ENCODE assay signal across 8 mouse cellular contexts in the genomic region with DNA sequence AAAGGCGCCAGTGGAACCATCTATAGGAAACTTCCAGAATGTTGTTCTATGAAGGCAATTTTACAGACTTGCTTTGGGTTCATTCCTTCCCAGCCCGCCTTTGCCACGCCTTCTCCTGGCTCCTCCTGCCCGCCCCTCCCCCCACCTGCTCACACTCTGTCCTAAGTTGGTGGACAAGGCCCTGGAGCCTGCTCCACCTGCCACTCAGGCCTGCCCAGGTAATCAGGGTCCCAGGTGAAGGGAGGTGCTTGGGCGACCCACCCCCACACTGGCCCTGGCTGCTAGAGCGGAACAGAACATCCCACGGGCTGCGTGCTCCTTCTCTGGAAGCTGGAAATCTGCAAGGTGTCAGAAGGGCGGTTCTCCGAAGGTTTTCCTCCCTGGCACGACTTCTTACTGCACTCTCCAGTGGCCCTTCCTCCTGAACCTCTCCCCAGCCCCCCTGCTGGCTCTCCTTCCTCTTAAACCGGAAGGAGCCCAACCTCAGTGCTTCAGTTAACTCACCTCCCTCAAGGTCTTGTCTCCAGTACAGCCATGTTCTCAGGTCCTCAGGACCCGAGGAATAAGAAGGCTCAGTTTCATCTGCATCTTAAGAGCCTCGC. TPM values are rescaled to one million over a fixed set of nuclear protein-coding genes. Genes with fewer than 3 reads are reported as not detected.
DNase-seq lines count a peak whose midpoint lies in the region; ATAC-seq and TF ChIP-seq lines count a peak whose summit lies in the region.

No protein-coding gene starts in this region.

- no peak overlapping the region for H3K27ac ChIP-seq in liver, postnatal 0 days (ENCODE audit: low read depth)
- no peak overlapping the region for H3K27ac ChIP-seq in intestine, embryonic 14.5 days (ENCODE audit: low read depth)
- H3K27ac ChIP-seq in limb, embryonic 12.5 days: 0 out of 2 replicates have a peak overlapping the region, but pooled peaks have one; percentile 17
- no peak overlapping the region for H3K27ac ChIP-seq in stomach, embryonic 15.5 days
- no peak overlapping the region for H3K27ac ChIP-seq in hindbrain, postnatal 0 days
- no peak overlapping the region for H3K27ac ChIP-seq in layer of hippocampus, adult 2 months

- H3K9ac ChIP-seq in liver, postnatal 0 days (replicated peaks): no peak overlapping the region
- H3K9ac ChIP-seq in intestine, embryonic 14.5 days (ENCODE audit: low read length): no peak overlapping the region
- 0 out of 2 replicates have a peak overlapping the region, but pooled peaks have one; percentile 8 for H3K9ac ChIP-seq in limb, embryonic 12.5 days (replicated peaks)
- no peak overlapping the region for H3K9ac ChIP-seq in stomach, embryonic 15.5 days
- H3K9ac ChIP-seq in hindbrain, postnatal 0 days (replicated peaks; ENCODE audit: low read length): no peak overlapping the region

- H3K9me3 ChIP-seq in liver, postnatal 0 days (ENCODE audit: low read length): no peaks in the 10 kb centered on the region
- no peaks in the 10 kb centered on the region for H3K9me3 ChIP-seq in intestine, embryonic 14.5 days (ENCODE audit: control insufficient read depth, low read length)
- H3K9me3 ChIP-seq in limb, embryonic 12.5 days: no peaks in the 10 kb centered on the region
- no peaks in the 10 kb centered on the region for H3K9me3 ChIP-seq in stomach, embryonic 15.5 days
- H3K9me3 ChIP-seq in hindbrain, postnatal 0 days (ENCODE audit: low read length): no peaks in the 10 kb centered on the region

- no peak for ATAC-seq in liver, postnatal 0 days
- peak; percentile 69; the same call in 1 of the 2 replicates for ATAC-seq in intestine, embryonic 14.5 days (replicated peaks; ENCODE audit: low FRiP score, low TSS enrichment, low read depth)
- no peak for ATAC-seq in limb, embryonic 12.5 days (ENCODE audit: insufficient number of reproducible peaks, insufficient read depth, low FRiP score, low TSS enrichment, low read depth)
- peak; percentile 53 for ATAC-seq in stomach, embryonic 15.5 days (ENCODE audit: insufficient read depth, low FRiP score, low read depth)
- no peak for ATAC-seq in hindbrain, postnatal 0 days

- H3K4me3 ChIP-seq in liver, postnatal 0 days (ENCODE audit: low read depth, low read length): no peak overlapping the region
- no peak overlapping the region for H3K4me3 ChIP-seq in intestine, embryonic 14.5 days (ENCODE audit: low read depth, low read length)
- H3K4me3 ChIP-seq in limb, embryonic 12.5 days (replicated peaks): no peak overlapping the region
- no peak overlapping the region for H3K4me3 ChIP-seq in stomach, embryonic 15.5 days (replicated peaks)
- H3K4me3 ChIP-seq in hindbrain, postnatal 0 days (ENCODE audit: low read length): no peak overlapping the region
- no peak overlapping the region for H3K4me3 ChIP-seq in layer of hippocampus, adult 2 months

- DNase-seq in liver: peak; percentile 26
- DNase-seq in liver, postnatal 0 days: no peak
- peak; percentile 66 for DNase-seq in intestine, embryonic 14.5 days (ENCODE audit: low spot score)
- no peak for DNase-seq in left cerebral cortex, adult 8-10 months (ENCODE audit: low spot score in 2 of 2)
- no peak for DNase-seq in hindbrain, postnatal 0 days (ENCODE audit: low spot score)
- no peak for DNase-seq in layer of hippocampus, adult 2 months (ENCODE audit: low spot score in 2 of 2)

- H3K27me3 ChIP-seq in liver, postnatal 0 days (ENCODE audit: insufficient read depth, low read length): no peaks in the 10 kb centered on the region
- H3K27me3 ChIP-seq in intestine, embryonic 14.5 days (replicated peaks; ENCODE audit: control insufficient read depth, insufficient read depth, low read length): no peaks in the 10 kb centered on the region
- H3K27me3 ChIP-seq in limb, embryonic 12.5 days: no peaks in the 10 kb centered on the region
- no peaks in the 10 kb centered on the region for H3K27me3 ChIP-seq in stomach, embryonic 15.5 days (replicated peaks)
- H3K27me3 ChIP-seq in hindbrain, postnatal 0 days (ENCODE audit: insufficient read depth, low read length): no peaks in the 10 kb centered on the region

- no peak for TF ChIP-seq CTCF in liver, postnatal 0 days (IDR thresholded peaks at IDR 0.05; ENCODE audit: low read depth)
- TF ChIP-seq CTCF in hindbrain, postnatal 0 days (IDR thresholded peaks at IDR 0.05; ENCODE audit: low read depth): no peak
- TF ChIP-seq CTCF in layer of hippocampus, adult 2 months (conservative IDR thresholded peaks at IDR 0.05): no peak

- no peak for TF ChIP-seq EP300 in liver, postnatal 0 days (IDR thresholded peaks at IDR 0.05; ENCODE audit: low read depth)

- H3K4me2 ChIP-seq in liver, postnatal 0 days (ENCODE audit: low read depth, low read length): no peak overlapping the region
- H3K4me2 ChIP-seq in intestine, embryonic 14.5 days (ENCODE audit: low read length): no peak overlapping the region
- peak overlapping the region; percentile 27 for H3K4me2 ChIP-seq in limb, embryonic 12.5 days
- peak overlapping the region; percentile 12; the same call in 1 of the 2 replicates for H3K4me2 ChIP-seq in stomach, embryonic 15.5 days
- no peak overlapping the region for H3K4me2 ChIP-seq in hindbrain, postnatal 0 days (ENCODE audit: low read depth, low read length)

- H3K36me3 ChIP-seq in liver, postnatal 0 days (replicated peaks; ENCODE audit: insufficient read depth, low read length): no peaks in the 10 kb centered on the region
- H3K36me3 ChIP-seq in intestine, embryonic 14.5 days (ENCODE audit: control insufficient read depth, insufficient read depth, low read length): no peaks in the 10 kb centered on the region
- H3K36me3 ChIP-seq in limb, embryonic 12.5 days: no peaks in the 10 kb centered on the region
- H3K36me3 ChIP-seq in stomach, embryonic 15.5 days: no peaks in the 10 kb centered on the region
- H3K36me3 ChIP-seq in hindbrain, postnatal 0 days (ENCODE audit: insufficient read depth, low read length): no peaks in the 10 kb centered on the region

- peaks cover 5% of the 10 kb centered on the region; the same call in 1 of the 2 replicates for H3K4me1 ChIP-seq in liver, postnatal 0 days (ENCODE audit: insufficient read depth)
- peaks cover 3% of the 10 kb centered on the region; the same call in 1 of the 2 replicates for H3K4me1 ChIP-seq in intestine, embryonic 14.5 days (replicated peaks; ENCODE audit: control insufficient read depth, insufficient read depth, low read length)
- H3K4me1 ChIP-seq in limb, embryonic 12.5 days (replicated peaks): peaks cover 14% of the 10 kb centered on the region
- no peaks in the 10 kb centered on the region; the same call in 1 of the 2 replicates for H3K4me1 ChIP-seq in stomach, embryonic 15.5 days
- H3K4me1 ChIP-seq in hindbrain, postnatal 0 days (ENCODE audit: insufficient read depth, low read length): no peaks in the 10 kb centered on the region

- 33% methylated on average over 14 of the region's 14 CpGs for WGBS in liver, postnatal 0 days (ENCODE audit: insufficient replicate concordance)
- WGBS in intestine, embryonic 14.5 days: 25% methylated on average over 14 of the region's 14 CpGs
- WGBS in limb, embryonic 12.5 days: 30% methylated on average over 14 of the region's 14 CpGs
- WGBS in stomach, embryonic 15.5 days: 31% methylated on average over 14 of the region's 14 CpGs
- 45% methylated on average over 14 of the region's 14 CpGs for WGBS in hindbrain, postnatal 0 days

RNA-seq across cellular contexts. Expression of a gene that starts 18.7 kb away (rescaled TPM):
- polyA plus RNA-seq in liver, postnatal 0 days (2015; fragmentation: Nextera tagmentation; extraction: Ambion mirVana): 8.9 and 11.6 TPM in 2 replicates
- 2.9 and 3.4 TPM in 2 replicates for polyA plus RNA-seq in intestine, embryonic 14.5 days (2014; fragmentation: Nextera tagmentation; extraction: Ambion mirVana)
- 1.6 and 2.2 TPM in 2 replicates for polyA plus RNA-seq in limb, embryonic 12.5 days (2016; fragmentation: Nextera tagmentation; extraction: Ambion mirVana)
- 4.7 and 5.7 TPM in 2 replicates for polyA plus RNA-seq in stomach, embryonic 15.5 days (2015; fragmentation: Nextera tagmentation; extraction: Ambion mirVana)
- total RNA-seq in left cerebral cortex, adult 8-10 months (2022): 10 to 100 TPM in 1 of 4 experiments, 1 to 10 TPM in 3; 8.6 to 11.2 (median 9.2) TPM
- 6.2 and 6.5 TPM in 2 replicates for total RNA-seq in hindbrain, postnatal 0 days (2014; rRNA removed)
- polyA plus RNA-seq in hindbrain, postnatal 0 days (2015; fragmentation: Nextera tagmentation; extraction: Ambion mirVana): 6.1 and 6.4 TPM in 2 replicates
- 1 to 10 TPM; 7.7 to 8.0 TPM for total RNA-seq in layer of hippocampus, adult 2 months (2021)

RNA-seq across cellular contexts. Expression of a gene that starts 43.8 kb away (rescaled TPM):
- polyA plus RNA-seq in liver, postnatal 0 days (2015; fragmentation: Nextera tagmentation; extraction: Ambion mirVana): 1.2 and 1.6 TPM in 2 replicates
- polyA plus RNA-seq in intestine, embryonic 14.5 days (2014; fragmentation: Nextera tagmentation; extraction: Ambion mirVana): 27.7 and 34.0 TPM in 2 replicates
- polyA plus RNA-seq in limb, embryonic 12.5 days (2016; fragmentation: Nextera tagmentation; extraction: Ambion mirVana): 5.3 and 6.9 TPM in 2 replicates
- 15.5 and 15.6 TPM in 2 replicates for polyA plus RNA-seq in stomach, embryonic 15.5 days (2015; fragmentation: Nextera tagmentation; extraction: Ambion mirVana)
- total RNA-seq in left cerebral cortex, adult 8-10 months (2022): 10 to 100 TPM; 36.6 to 43.1 (median 39.3) TPM
- 40.4 and 50.2 TPM in 2 replicates for total RNA-seq in hindbrain, postnatal 0 days (2014; rRNA removed)
- 31.3 and 33.6 TPM in 2 replicates for polyA plus RNA-seq in hindbrain, postnatal 0 days (2015; fragmentation: Nextera tagmentation; extraction: Ambion mirVana)
- 10 to 100 TPM; 32.5 to 36.0 TPM for total RNA-seq in layer of hippocampus, adult 2 months (2021)

RNA-seq across cellular contexts. Expression of a gene that starts 53.1 kb away (rescaled TPM):
- 210 and 215 TPM in 2 replicates for polyA plus RNA-seq in liver, postnatal 0 days (2015; fragmentation: Nextera tagmentation; extraction: Ambion mirVana)
- polyA plus RNA-seq in intestine, embryonic 14.5 days (2014; fragmentation: Nextera tagmentation; extraction: Ambion mirVana): 418 and 439 TPM in 2 replicates
- 489 and 511 TPM in 2 replicates for polyA plus RNA-seq in limb, embryonic 12.5 days (2016; fragmentation: Nextera tagmentation; extraction: Ambion mirVana)
- polyA plus RNA-seq in stomach, embryonic 15.5 days (2015; fragmentation: Nextera tagmentation; extraction: Ambion mirVana): 384 and 481 TPM in 2 replicates
- total RNA-seq in left cerebral cortex, adult 8-10 months (2022): 100 to 1,000 TPM; 141 to 181 (median 153) TPM
- 74.2 and 124 TPM in 2 replicates for total RNA-seq in hindbrain, postnatal 0 days (2014; rRNA removed)
- 526 and 544 TPM in 2 replicates for polyA plus RNA-seq in hindbrain, postnatal 0 days (2015; fragmentation: Nextera tagmentation; extraction: Ambion mirVana)
- 100 to 1,000 TPM; 143 to 148 TPM for total RNA-seq in layer of hippocampus, adult 2 months (2021)

Comparison
In these comparisons a context has a peak if more than half of its experiments do, and no peak if none do; other contexts are left out.
1. DNase-seq: peak in liver (single experiment) and intestine, embryonic 14.5 days (single experiment); none in liver, postnatal 0 days (single experiment), left cerebral cortex, adult 8-10 months (0 of 2), hindbrain, postnatal 0 days (single experiment) and layer of hippocampus, adult 2 months (0 of 2).
2. ATAC-seq: peak in intestine, embryonic 14.5 days (single experiment) and stomach, embryonic 15.5 days (single experiment); none in liver, postnatal 0 days (single experiment), limb, embryonic 12.5 days (single experiment) and hindbrain, postnatal 0 days (single experiment).
3. H3K4me2 ChIP-seq: peak in limb, embryonic 12.5 days (single experiment) and stomach, embryonic 15.5 days (single experiment); none in liver, postnatal 0 days (single experiment), intestine, embryonic 14.5 days (single experiment) and hindbrain, postnatal 0 days (single experiment).